Mouse (Mus musculus) layer of hippocampus, adult 8-10 months (tissue): ENCODE results near the gene Nfyc. TPM values are rescaled to one million over a fixed set of nuclear protein-coding genes. Genes with fewer than 3 reads are reported as not detected.

Experiments used
- DNase-seq, 2 experiments: peaks; one replicate each; pipeline ENCODE4 v3.0.0; 2022; ENCODE audit warnings: low spot score in 2 of 2
- total RNA-seq, 4 experiments: library from RNA; stranded (reverse); gene quantifications; 2 replicates each; pipeline ENCODE4 v1.2.4; 2022

Nfyc gene
- 10 to 100 TPM; 43.8 to 55.5 (median 45.9) TPM for total RNA-seq

- no peak for DNase-seq
These were observed at the start of gene Nfyc for GRCm38 (mm10) chr4:120831472-120831871. Gene Nfyc (minus strand): TSS chr4:120831572.

GRCm38 (mm10) chr4:120880731-120881432 lies 49.5 kb upstream of the Nfyc start:
- DNase-seq: no peak

GRCm38 (mm10) chr4:120879386-120879785 lies 48.0 kb upstream of the Nfyc start:
- no peak for DNase-seq

- no peak for DNase-seq
These were observed 47.4 kb upstream of the Nfyc start for GRCm38 (mm10) chr4:120878728-120879127.

- DNase-seq: no peak
These were observed 44.6 kb upstream of the Nfyc start for GRCm38 (mm10) chr4:120875961-120876360.

- DNase-seq: no peak
These were observed 38.9 kb upstream of the Nfyc start for GRCm38 (mm10) chr4:120870262-120870748.

GRCm38 (mm10) chr4:120868988-120869387 lies 37.6 kb upstream of the Nfyc start:
- DNase-seq: no peak

- DNase-seq: no peak
These were observed 36.9 kb upstream of the Nfyc start for GRCm38 (mm10) chr4:120868246-120868645.

- DNase-seq: no peak
These were observed 34.8 kb upstream of the Nfyc start for GRCm38 (mm10) chr4:120866211-120866610.

- no peak for DNase-seq
These were observed 28.5 kb upstream of the Nfyc start for GRCm38 (mm10) chr4:120859865-120860264.

GRCm38 (mm10) chr4:120856376-120856775 lies 25.0 kb upstream of the Nfyc start:
- no peak for DNase-seq

GRCm38 (mm10) chr4:120855360-120856060 lies 24.1 kb upstream of the Nfyc start:
- no peak for DNase-seq

- no peak for DNase-seq
These were observed 23.4 kb upstream of the Nfyc start, which contains the start of gene Rims3 for GRCm38 (mm10) chr4:120854588-120855319. Gene Rims3 (plus strand): TSS chr4:120854816.

GRCm38 (mm10) chr4:120850946-120851345 lies 19.6 kb upstream of the Nfyc start:
- DNase-seq: peak in 1 of 2 experiments; percentile 63

GRCm38 (mm10) chr4:120849451-120849850 lies 18.1 kb upstream of the Nfyc start:
- DNase-seq: no peak

- DNase-seq: no peak
These were observed 17.5 kb upstream of the Nfyc start for GRCm38 (mm10) chr4:120848909-120849308.

GRCm38 (mm10) chr4:120845098-120845497 lies 13.7 kb upstream of the Nfyc start:
- DNase-seq: no peak

- no peak for DNase-seq
These were observed 13.2 kb upstream of the Nfyc start for GRCm38 (mm10) chr4:120844423-120845082.

- DNase-seq: no peak
These were observed 10.0 kb upstream of the Nfyc start for GRCm38 (mm10) chr4:120841342-120841741.

- DNase-seq: peak; percentile 26 to 43
These were observed 605 bp downstream of the Nfyc start for GRCm38 (mm10) chr4:120830767-120831166.

- DNase-seq: no peak
These were observed 5.0 kb downstream of the Nfyc start for GRCm38 (mm10) chr4:120826418-120826817.
